Mouse (Mus musculus) limb, embryonic 14.5 days (tissue): ENCODE results near the gene Zfp219. TPM values are rescaled to one million over a fixed set of nuclear protein-coding genes. Genes with fewer than 3 reads are reported as not detected.
A peak's percentile ranks its signal among the peaks of the same experiment; 100 is the strongest.

Source experiments
- ATAC-seq: fragments of 200-750 bp; cut with Nextera tagmentation; 2 replicates; pipeline ENCODE4 v1.8.0; 2017; ENCODE audit warnings: low read depth, moderate number of reproducible peaks, moderate TSS enrichment; ENCODE audit not compliant: low FRiP score
- DNase-seq: peaks from one replicate; pipeline ENCODE4 v3.0.0-alpha.2; 2015; ENCODE audit warnings: low spot score
- H3K27ac ChIP-seq: fragments of 300-500 bp; sonication (generic); replicated peaks from 2 replicates; pipeline ENCODE4 v1.5.1; 2014; ENCODE audit warnings: low read depth, mild to moderate bottlenecking, low read length, moderate library complexity, mixed read lengths
- H3K27me3 ChIP-seq: fragments of 300-500 bp; sonication (generic); 2 replicates; pipeline ENCODE4 v1.6.1; 2014; ENCODE audit warnings: low read length, mixed read lengths; ENCODE audit not compliant: control insufficient read depth, insufficient read depth
- H3K36me3 ChIP-seq: fragments of 300-500 bp; sonication (generic); 2 replicates; pipeline ENCODE4 v1.6.1; 2014; ENCODE audit warnings: mild to moderate bottlenecking, low read length, moderate library complexity, mixed read lengths; ENCODE audit not compliant: control insufficient read depth, insufficient read depth
- H3K4me1 ChIP-seq: fragments of 300-500 bp; sonication (generic); 2 replicates; pipeline ENCODE4 v1.6.1; 2014; ENCODE audit warnings: antibody characterized with exemption, low read length, mixed read lengths; ENCODE audit not compliant: control insufficient read depth, insufficient read depth
- H3K4me2 ChIP-seq: fragments of 300-500 bp; sonication (generic); replicated peaks from 2 replicates; pipeline ENCODE4 v1.6.1; 2014; ENCODE audit warnings: low read depth, mild to moderate bottlenecking, low read length, moderate library complexity; ENCODE audit not compliant: severe bottlenecking
- H3K4me3 ChIP-seq: fragments of 300-500 bp; sonication (generic); replicated peaks from 2 replicates; pipeline ENCODE4 v1.5.1; 2014; ENCODE audit warnings: low read length
- H3K9ac ChIP-seq: fragments of 300-500 bp; sonication (generic); 2 replicates; pipeline ENCODE4 v1.6.1; 2014; ENCODE audit warnings: mild to moderate bottlenecking, low read depth, low read length, moderate library complexity; ENCODE audit not compliant: severe bottlenecking
- H3K9me3 ChIP-seq: fragments of 300-500 bp; sonication (generic); 2 replicates; pipeline ENCODE4 v1.6.1; 2016; ENCODE audit warnings: low read length; ENCODE audit not compliant: control insufficient read depth
- POLR2A ChIP-seq: fragments of 200-500 bp; IDR thresholded peaks from 2 replicates; pipeline ENCODE4 v1.8.0; 2012; ENCODE audit warnings: inconsistent platforms, mild to moderate bottlenecking, moderate library complexity, borderline replicate concordance; ENCODE audit not compliant: insufficient read depth, insufficient read length; ENCODE audit errors: extremely low read depth
- WGBS: fragments of 180-500 bp; shearing (Covaris S2); extraction: QIAGEN DNeasy Blood & Tissue Kit; methylation state at CpG from one replicate; pipeline ENCODE4 v1.1.7; 2014; 5-methylcytosine and 5-hydroxymethylcytosine counted together
- polyA plus RNA-seq, 2 experiments: library from polyadenylated mRNA; depleted of rRNA in 1 of 2; stranded (reverse) in 1 of 2; unstranded in 1 of 2; fragments of >200 nt; fragmentation: Nextera tagmentation in 1 of 2; extraction: Ambion mirVana in 1 of 2; gene quantifications; 2 replicates each; pipeline versions ENCODE4 v1.2.1 to v1.2.3; 2012 to 2014

The Zfp219 gene
- polyA plus RNA-seq, 2 experiments = 30.3 to 89.4 TPM

DNA sequence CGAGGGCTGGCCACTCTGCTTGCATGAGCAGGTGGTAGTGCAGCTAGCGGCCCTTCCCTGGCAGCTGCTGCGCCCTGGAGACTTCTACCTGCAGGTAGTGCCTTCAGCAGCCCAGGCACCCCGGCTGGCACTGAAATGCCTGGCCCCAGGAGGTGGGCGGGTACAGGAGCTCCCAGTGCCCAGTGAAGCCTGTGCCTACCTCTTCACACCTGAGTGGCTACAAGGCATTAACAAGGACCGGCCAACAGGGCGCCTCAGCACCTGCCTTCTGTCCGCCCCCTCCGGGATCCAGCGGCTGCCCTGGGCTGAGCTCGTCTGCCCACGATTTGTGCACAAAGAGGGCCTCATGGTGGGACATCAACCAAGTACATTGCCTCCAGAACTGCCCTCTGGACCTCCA lies 31.8 kb downstream of the Zfp219 start:
- Histone ChIP-seq H3K4me2 (no peak overlapping the region), H3K27ac (no peak overlapping the region), H3K36me3 (peaks cover 69% of the 10 kb centered on the region), H3K4me1 (peaks cover 13% of the 10 kb centered on the region), H3K27me3 (no peaks in the 10 kb centered on the region), H3K9me3 (no peaks in the 10 kb centered on the region), H3K4me3 (no peak overlapping the region), H3K9ac (0 out of 2 replicates have a peak overlapping the region, but pooled peaks have one; percentile 28)
- DNase-seq = no peak
- WGBS = 79% methylated on average over 12 of the region's 12 CpGs
- ATAC-seq = no peak
- TF ChIP-seq POLR2A = no peak

- H3K4me3 ChIP-seq = no peak overlapping the region
- H3K4me1 ChIP-seq = peaks cover 16% of the 10 kb centered on the region
- WGBS = 86% methylated on average over 6 of the region's 6 CpGs
- H3K4me2 ChIP-seq = no peak overlapping the region
- no peak overlapping the region for H3K27ac ChIP-seq
- H3K27me3 ChIP-seq = no peaks in the 10 kb centered on the region
- ATAC-seq (no peak), DNase-seq (no peak)
- TF ChIP-seq POLR2A = no peak
- H3K36me3 ChIP-seq = peaks cover 55% of the 10 kb centered on the region
- no peak overlapping the region for H3K9ac ChIP-seq
- no peaks in the 10 kb centered on the region for H3K9me3 ChIP-seq
Observed at GRCm38 (mm10) chr14:51987177-51987576, 33.4 kb downstream of the Zfp219 start.

DNA sequence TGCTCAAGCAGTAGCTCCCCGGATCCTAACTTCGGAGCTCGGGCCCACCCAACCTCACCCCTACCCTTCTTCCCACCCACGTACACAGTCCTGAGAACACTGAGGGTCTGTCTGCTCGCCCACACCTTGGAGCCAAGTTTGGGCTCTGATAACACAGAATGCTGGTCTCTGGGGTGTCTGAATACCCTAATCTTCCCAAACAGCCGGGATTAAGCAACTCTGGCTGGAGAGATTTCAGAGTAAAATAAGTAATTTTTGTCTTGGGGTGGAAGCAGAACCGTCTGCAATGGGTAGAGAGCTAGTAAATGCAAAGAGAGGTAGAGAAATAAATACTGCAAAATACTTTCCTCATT lies 34.4 kb downstream of the Zfp219 start:
- no peak for TF ChIP-seq POLR2A
- ATAC-seq = no peak
- H3K27me3 ChIP-seq = no peaks in the 10 kb centered on the region
- H3K36me3 ChIP-seq = peaks cover 45% of the 10 kb centered on the region
- peak overlapping the region; percentile 69 for H3K4me2 ChIP-seq
- WGBS = 3% methylated on average over 7 of the region's 7 CpGs
- H3K4me1 ChIP-seq = peaks cover 16% of the 10 kb centered on the region
- DNase-seq = no peak
- no peaks in the 10 kb centered on the region for H3K9me3 ChIP-seq
- peak overlapping the region; percentile 75 for H3K4me3 ChIP-seq
- H3K27ac ChIP-seq = peak overlapping the region; percentile 96
- H3K9ac ChIP-seq = peak overlapping the region; percentile 89

- no peaks in the 10 kb centered on the region for H3K27me3 ChIP-seq
- DNase-seq (peak; percentile 91), ATAC-seq (peak; percentile 84)
- H3K4me1 ChIP-seq = peaks cover 16% of the 10 kb centered on the region
- no peaks in the 10 kb centered on the region for H3K9me3 ChIP-seq
- H3K27ac ChIP-seq = peak overlapping the region; percentile 96
- H3K4me2 ChIP-seq = peak overlapping the region; percentile 69
- 1% methylated on average over 21 of the region's 27 CpGs for WGBS
- peaks cover 40% of the 10 kb centered on the region for H3K36me3 ChIP-seq
- TF ChIP-seq POLR2A = no peak
- H3K9ac ChIP-seq = peak overlapping the region; percentile 89
- peak overlapping the region; percentile 75 for H3K4me3 ChIP-seq
Observed at GRCm38 (mm10) chr14:51985301-51986152, 35.0 kb downstream of the Zfp219 start.

GRCm38 (mm10) chr14:51984247-51985231 lies 36.0 kb downstream of the Zfp219 start, which contains the start of gene Arhgef40:
Gene Arhgef40 (plus strand): TSS chr14:51984719.
- H3K27ac ChIP-seq = peak within 1 kb of the TSS; percentile 96
- peak; percentile 79 for DNase-seq
- H3K27me3 ChIP-seq = no peaks in the 10 kb centered on the region
- peaks cover 16% of the 10 kb centered on the region for H3K4me1 ChIP-seq
- 6% methylated on average over 28 of the region's 74 CpGs for WGBS
- H3K36me3 ChIP-seq = peaks cover 30% of the 10 kb centered on the region
- peak; percentile 89 for ATAC-seq
- peak within 1 kb of the TSS; percentile 75 for H3K4me3 ChIP-seq
- TF ChIP-seq POLR2A = no peak; the same call in 1 of the 2 replicates
- no peaks in the 10 kb centered on the region for H3K9me3 ChIP-seq
- peak within 1 kb of the TSS; percentile 89 for H3K9ac ChIP-seq
- H3K4me2 ChIP-seq = peak within 1 kb of the TSS; percentile 69
